Mouse (Mus musculus) brain, embryonic 14.5 days (tissue): ENCODE measurements around the gene Prr14l.

Experiments
- CTCF ChIP-seq: fragments of 200-500 bp; IDR thresholded peaks from 2 replicates; pipeline ENCODE4 v1.5.1; 2012; ENCODE audit warnings: inconsistent platforms, mild to moderate bottlenecking, moderate library complexity, borderline replicate concordance; ENCODE audit not compliant: insufficient read depth, insufficient read length; ENCODE audit errors: extremely low read depth
- POLR2A ChIP-seq: fragments of 200-500 bp; IDR thresholded peaks from 2 replicates; pipeline ENCODE4 v1.6.1; 2012; ENCODE audit warnings: mild to moderate bottlenecking, inconsistent platforms, borderline replicate concordance; ENCODE audit not compliant: poor library complexity, insufficient read depth, insufficient read length, severe bottlenecking; ENCODE audit errors: extremely low read depth

- no peak for TF ChIP-seq CTCF
- TF ChIP-seq POLR2A = no peak
These were observed 94.4 kb downstream of the Prr14l start for GRCm38 (mm10) chr5:32759662-32760061.
